Mouse (Mus musculus) mature B cell (primary cell): ENCODE results near the gene Cfap43.
"Not testable (repeated sequence)": the region's sequence is repeated elsewhere in the genome, so short reads cannot be mapped to it uniquely, and the experiment has no call there.

ENCODE experiments used
- in situ Hi-C: fragments of 300-500 bp; cut with MboI; formaldehyde crosslinking; loops from 2 replicates; pipeline ENCODE4 v1.14.3; 2019

The Cfap43 gene

GRCm38 (mm10) chr19:47853951-47854795, 64.9 kb downstream of the Cfap43 start:
- in situ Hi-C loops = no loop called here

DNA sequence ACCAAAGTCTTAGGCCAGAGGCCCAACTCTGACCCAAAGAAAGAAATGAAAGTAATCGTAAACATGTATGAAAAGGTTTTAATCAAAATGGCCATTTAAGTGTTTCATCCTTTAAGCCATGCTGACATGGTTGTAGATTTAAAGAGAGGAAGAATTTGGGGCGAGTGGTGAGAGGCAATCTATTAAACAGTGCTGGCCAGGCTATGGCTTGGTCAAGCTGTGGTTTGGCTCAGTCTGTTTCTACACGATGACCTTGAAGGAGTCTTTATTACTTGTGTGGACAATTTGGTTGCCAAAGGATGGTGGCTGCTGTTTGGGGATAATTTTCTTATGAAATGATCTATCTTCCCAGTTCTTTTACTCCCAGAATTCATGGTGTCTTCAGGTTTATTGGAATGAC, 66.0 kb downstream of the Cfap43 start:
- in situ Hi-C loops = no loop called here

- in situ Hi-C loops = not testable (repeated sequence)
Measured at GRCm38 (mm10) chr19:47852131-47852530, 67.0 kb downstream of the Cfap43 start.

DNA sequence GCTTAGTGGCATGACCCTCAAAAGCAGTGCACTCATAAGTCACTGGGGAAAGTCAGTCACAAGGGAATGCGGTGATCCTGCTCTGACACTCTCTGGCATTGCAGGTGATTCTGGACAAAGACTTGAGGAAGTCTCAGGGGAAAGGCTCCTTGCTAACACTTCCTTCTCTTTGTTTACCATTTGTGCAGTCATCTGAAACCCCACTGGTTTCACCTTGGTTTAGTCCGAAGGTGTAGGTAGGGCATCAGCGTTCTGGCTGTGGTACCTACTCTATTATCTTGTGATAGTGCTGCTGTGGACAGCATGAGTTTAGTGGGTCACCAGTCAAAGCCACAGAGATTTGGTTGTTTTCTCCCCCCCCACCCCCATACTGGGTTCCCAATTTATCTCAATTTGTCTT, 69.4 kb downstream of the Cfap43 start:
- in situ Hi-C loops = no loop called here

- in situ Hi-C loops = not testable (repeated sequence)
Measured at GRCm38 (mm10) chr19:47841234-47841633, 77.9 kb downstream of the Cfap43 start.

- in situ Hi-C loops = no loop called here
Measured at GRCm38 (mm10) chr19:47837527-47837901, 81.6 kb downstream of the Cfap43 start.

DNA sequence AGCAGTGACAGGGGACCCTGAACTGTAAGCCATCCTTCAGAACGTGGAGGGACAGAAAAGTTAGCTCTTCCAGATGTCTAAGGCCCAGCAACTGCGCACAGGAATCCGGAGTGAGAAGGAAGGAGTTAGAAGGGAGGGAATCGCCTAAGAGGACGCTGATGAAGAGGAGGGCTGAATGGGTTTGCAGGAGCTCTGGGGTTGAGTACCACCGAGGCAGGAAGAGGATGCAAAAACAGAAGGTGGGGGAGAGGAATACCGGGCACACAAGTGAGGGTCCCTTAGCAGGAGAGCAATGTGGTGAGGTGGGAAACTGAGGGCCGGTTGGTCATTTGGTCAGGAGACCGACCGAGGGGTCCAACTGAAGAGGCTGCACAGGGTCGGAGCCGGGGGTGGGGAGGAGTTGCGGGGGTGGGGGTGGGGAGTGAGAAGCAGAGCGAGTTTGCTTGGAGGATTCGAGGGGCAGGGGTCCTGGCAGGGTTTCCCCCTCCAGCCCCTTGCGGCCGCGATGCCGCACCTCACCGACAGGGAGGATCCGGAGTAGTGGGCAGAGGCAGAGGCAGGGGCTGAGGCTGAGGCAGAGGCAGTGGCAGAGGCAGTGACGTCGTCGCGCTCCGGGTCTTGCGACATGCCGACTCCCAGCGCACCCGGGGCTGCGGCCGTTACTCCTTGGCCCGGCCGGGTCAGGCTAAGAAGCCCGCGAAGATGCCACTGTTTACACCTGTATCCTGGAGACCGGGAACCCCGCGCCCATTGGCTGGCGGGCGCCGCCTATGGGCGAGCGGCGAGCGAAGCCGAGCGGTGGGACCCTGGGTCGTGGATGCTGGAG, 82.2 kb downstream of the Cfap43 start:
- in situ Hi-C loops = no loop called here

- in situ Hi-C loops = no loop called here
Measured at GRCm38 (mm10) chr19:47835776-47836175, 83.3 kb downstream of the Cfap43 start.

DNA sequence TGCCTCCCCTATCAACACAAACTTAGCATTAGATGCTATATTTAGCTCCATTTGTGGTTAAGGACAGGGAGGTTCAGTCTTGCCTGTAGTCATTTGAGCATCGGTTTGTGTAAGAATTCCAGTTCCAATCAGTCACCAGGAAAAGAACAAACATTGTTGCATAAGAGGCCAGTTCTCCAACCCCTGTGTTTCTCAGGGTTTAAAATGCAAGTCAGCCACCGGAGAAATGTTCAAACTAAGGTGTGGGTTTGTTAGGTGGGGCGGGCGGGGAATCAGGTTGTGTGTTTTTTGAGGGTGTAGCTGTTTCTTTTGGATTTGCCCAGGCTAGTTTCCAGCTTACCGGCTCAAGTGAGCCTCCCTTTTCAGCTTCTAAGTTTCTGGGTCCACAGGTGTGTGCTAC, 84.5 kb downstream of the Cfap43 start:
- in situ Hi-C loops = no loop called here

GRCm38 (mm10) chr19:47832316-47832715, 86.8 kb downstream of the Cfap43 start:
- in situ Hi-C loops = no loop called here

- in situ Hi-C loops = no loop called here
Measured at GRCm38 (mm10) chr19:47831111-47831510, 88.0 kb downstream of the Cfap43 start.

GRCm38 (mm10) chr19:47829913-47830450, 89.1 kb downstream of the Cfap43 start:
- in situ Hi-C loops = loop anchor here (10.0 kb wide), 1 partner anchor 315 kb away; no protein-coding TSS in a partner anchor

DNA sequence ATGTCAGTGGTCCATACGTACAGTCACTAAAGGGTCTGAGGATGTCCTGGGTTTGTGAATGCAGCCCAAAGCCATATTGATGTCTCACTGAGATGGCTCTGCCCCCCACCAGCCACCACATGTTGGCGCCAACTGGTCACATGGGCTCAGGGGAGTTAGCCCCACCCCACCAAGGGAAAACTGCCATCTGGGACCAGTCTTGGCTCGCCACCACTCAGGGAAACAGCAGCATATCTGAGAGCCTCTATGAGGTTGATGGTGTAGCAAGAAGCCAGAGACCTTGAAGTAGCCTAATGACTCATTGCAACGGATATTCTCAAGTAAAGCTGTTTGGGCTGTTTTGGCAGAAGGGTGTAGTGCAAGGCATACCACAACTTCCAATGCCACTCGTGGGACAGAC, 95.1 kb downstream of the Cfap43 start:
- in situ Hi-C loops = loop anchor here (10.0 kb wide), 1 partner anchor 309 kb away; no protein-coding TSS in a partner anchor

GRCm38 (mm10) chr19:47822143-47822796, 96.8 kb downstream of the Cfap43 start:
- in situ Hi-C loops = loop anchor here (10.0 kb wide), 1 partner anchor 307 kb away; no protein-coding TSS in a partner anchor

GRCm38 (mm10) chr19:47821494-47821872, 97.6 kb downstream of the Cfap43 start:
- in situ Hi-C loops = loop anchor here (10.0 kb wide), 1 partner anchor 307 kb away; no protein-coding TSS in a partner anchor

- in situ Hi-C loops = loop anchor here (10.0 kb wide), 1 partner anchor 306 kb away; no protein-coding TSS in a partner anchor
Measured at GRCm38 (mm10) chr19:47820832-47821493, 98.1 kb downstream of the Cfap43 start.

- in situ Hi-C loops = no loop called here
Measured at GRCm38 (mm10) chr19:47817692-47818091, 101.4 kb downstream of the Cfap43 start.

DNA sequence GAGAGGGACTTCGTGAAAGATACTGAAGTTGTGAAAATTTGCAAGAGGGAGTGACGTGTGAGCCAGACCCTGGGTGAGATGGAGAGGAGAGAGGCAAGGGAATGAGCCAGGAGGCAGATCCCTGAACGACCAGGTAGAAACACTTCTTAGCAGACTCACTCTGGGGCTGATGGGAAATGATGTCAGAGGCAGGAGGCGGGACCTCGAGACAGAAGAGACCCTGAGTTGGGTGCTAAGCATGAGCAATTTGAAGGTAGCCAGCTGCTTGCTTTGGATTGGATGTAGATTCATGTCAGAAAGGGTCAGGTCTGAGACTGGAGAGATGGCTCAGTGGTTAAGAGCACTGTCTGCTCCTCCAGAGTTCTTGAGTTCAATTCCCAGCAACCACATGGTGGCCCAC, 104.4 kb downstream of the Cfap43 start:
- in situ Hi-C loops = no loop called here

- in situ Hi-C loops = no loop called here
Measured at GRCm38 (mm10) chr19:47812091-47812490, 107.0 kb downstream of the Cfap43 start.

GRCm38 (mm10) chr19:47798583-47798982, 120.5 kb downstream of the Cfap43 start:
- in situ Hi-C loops = no loop called here

- in situ Hi-C loops = no loop called here
Measured at GRCm38 (mm10) chr19:47796699-47797098, 122.4 kb downstream of the Cfap43 start.
